Mouse (Mus musculus): ENCODE measurements at regions not wholly inside any gene's neighbourhood (a gene's known extent, or its start where the extent isn't known, plus 50 kb on each side); places are given as distances from the start of the nearest gene placed in this dataset.

GRCm38 (mm10) chr17:68066204-68066603 is 62.3 kb upstream of the Arhgap28 start:
- TF ChIP-seq CTCF (IDR thresholded peaks at IDR 0.05; ENCODE audit: low read depth) = no peak
- TF ChIP-seq EP300 (optimal IDR thresholded peaks at IDR 0.05) = no peak

Data from stomach, postnatal 0 days (tissue).